Mouse (Mus musculus) liver, adult (tissue): ENCODE results near the gene Cyp2u1.
A peak's percentile ranks its signal among the peaks of the same experiment; 100 is the strongest.

ENCODE experiments used
- GATA4 ChIP-seq: IDR thresholded peaks from 2 replicates; pipeline ENCODE4 v1.6.1; 2014; ENCODE audit warnings: mild to moderate bottlenecking, low read length; ENCODE audit not compliant: insufficient replicate concordance

The Cyp2u1 gene

DNA sequence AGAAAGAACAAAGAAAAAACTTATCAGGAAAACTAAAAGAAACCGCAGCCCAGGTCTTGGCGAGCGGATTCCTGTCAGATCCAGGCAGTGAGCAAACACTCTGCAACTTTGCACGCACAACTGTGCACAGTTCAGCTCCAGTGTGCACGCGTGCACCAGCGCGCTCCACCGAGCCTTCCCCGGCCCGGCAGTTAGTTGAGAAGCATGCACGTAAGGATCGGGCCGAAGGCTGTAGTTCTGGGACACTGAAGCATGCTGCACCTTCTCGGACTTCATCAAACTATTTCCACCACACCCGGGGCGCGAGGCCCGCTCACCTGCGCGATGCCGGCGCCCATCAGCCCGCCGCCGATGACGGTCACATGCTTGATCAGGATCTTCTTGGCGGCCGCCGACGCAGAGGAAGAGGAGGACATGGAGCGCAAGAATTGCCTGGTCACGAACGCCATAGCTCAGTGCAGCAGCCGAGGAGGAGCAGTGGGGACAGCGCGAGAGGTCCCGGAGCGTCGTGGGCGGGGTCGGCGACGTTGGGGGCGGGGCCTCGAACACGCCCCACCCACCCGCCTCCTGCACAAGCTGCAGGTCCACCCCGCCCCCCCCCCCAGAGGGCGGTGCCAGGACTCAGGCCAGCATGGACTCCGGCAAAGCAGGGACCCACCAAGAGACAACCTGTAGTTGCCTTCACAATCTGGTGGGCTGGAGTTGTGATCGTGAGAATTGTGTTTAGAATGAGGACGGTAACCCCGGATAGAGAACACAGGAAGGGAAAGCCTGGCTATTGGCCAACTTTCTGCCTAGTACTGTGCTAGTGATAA, 31.3 kb downstream of the Cyp2u1 start, which contains the start of gene Hadh:
TSS of gene Hadh (minus strand) at position 543 of the 815 bp plus-strand sequence.
- TF ChIP-seq GATA4: no peak

- peak; percentile 69 for TF ChIP-seq GATA4
These were observed 31.9 kb downstream of the Cyp2u1 start for GRCm38 (mm10) chr3:131271157-131271556.

DNA sequence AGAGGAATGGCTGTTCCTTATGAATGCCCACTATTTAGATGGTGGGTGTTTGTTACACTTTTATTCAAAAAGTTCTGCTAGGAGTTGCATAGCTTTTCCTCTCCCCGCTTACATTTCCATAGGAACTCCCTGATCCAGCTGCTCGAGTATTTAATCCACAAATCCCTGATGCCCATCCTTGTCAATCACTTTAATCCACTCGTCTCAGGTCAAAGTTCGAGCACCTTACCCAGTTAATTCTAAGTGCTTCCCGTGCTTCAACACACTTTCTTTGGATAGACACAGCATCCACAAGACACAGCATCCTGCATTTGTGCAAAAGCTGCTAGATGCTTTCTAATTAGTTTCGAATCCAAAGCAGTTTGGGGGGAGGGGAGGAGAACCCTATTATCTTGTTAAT, 32.6 kb downstream of the Cyp2u1 start:
- no peak for TF ChIP-seq GATA4

- TF ChIP-seq GATA4: no peak
These were observed 36.5 kb downstream of the Cyp2u1 start for GRCm38 (mm10) chr3:131266366-131267050.

GRCm38 (mm10) chr3:131265516-131265915, 37.5 kb downstream of the Cyp2u1 start:
- no peak for TF ChIP-seq GATA4

DNA sequence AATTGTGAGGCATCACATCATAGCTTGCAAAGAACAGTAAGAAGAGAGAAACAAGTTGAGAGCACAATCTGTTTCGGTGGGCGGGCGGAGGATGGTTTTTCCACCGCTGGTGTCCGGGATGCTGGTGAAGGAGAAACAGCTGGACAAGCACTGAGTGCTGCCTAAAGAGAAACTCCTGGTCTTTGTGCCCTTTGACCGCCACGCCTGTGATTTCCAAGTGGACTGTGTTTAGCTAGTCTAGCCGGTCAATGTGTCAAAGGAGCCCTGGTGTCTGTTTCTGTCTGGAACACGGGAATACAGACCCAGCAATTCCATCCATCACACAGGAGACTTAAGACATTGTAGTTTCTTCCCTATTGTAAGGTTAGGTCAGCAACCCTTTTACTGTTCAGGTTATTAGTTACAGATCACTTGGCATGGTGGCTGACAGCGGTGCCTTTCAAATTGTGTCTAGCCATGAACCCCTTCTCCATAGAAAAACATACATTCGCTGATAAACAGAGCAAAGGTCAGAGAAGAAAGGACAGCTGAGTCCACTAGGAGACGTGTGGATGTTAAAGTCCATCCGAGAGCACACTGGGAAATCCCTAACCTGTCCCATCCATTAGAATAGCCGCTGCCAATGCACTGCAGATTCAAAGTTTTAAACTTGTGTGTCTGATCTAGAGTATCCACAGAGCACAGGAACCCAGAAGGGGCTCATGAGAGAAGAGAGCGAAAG, 39.1 kb downstream of the Cyp2u1 start:
- TF ChIP-seq GATA4: no peak

DNA sequence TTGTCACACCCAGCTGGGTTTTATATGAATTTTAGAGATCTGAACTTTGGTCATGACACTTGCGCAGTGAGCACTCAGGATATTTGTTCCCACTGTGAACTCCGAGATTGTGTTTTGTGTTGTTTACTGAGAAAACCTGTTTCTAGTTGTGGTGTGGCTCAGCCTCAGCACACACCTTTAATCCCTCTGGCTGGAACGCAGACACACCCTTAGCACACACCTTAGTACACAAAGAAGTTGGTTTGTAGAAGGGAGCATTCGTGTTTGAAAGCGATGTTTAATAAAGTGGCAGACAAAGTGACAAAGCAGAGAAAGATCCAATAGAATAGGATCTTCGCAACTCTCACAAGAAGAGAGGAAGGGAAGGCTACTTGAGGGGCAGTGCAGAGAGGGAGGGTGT, 42.6 kb downstream of the Cyp2u1 start:
- no peak for TF ChIP-seq GATA4

GRCm38 (mm10) chr3:131259392-131259965, 43.5 kb downstream of the Cyp2u1 start:
- no peak for TF ChIP-seq GATA4

- TF ChIP-seq GATA4: no peak
These were observed 44.1 kb downstream of the Cyp2u1 start for GRCm38 (mm10) chr3:131258921-131259320.

GRCm38 (mm10) chr3:131255399-131255981, 47.5 kb downstream of the Cyp2u1 start:
- TF ChIP-seq GATA4: no peak

DNA sequence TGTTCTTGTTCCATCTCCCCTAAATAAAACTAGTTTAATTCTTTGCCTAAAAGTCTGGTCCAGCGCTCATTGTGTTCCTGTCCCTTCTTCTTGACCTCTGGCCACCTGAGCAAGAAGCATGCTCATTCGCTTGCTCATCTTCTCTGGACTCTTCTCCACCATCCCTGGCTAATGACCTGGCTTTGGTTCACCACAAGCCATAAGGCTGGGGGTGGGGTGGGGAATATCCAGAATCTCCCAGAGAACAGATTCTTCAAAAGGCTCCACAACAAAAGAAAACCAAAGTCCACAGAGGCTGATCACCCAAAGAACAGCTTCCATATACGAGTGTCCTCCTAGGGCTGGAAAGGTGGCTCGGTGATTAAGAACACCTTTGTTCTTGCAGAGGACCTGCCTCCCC, 48.0 kb downstream of the Cyp2u1 start:
- no peak for TF ChIP-seq GATA4

DNA sequence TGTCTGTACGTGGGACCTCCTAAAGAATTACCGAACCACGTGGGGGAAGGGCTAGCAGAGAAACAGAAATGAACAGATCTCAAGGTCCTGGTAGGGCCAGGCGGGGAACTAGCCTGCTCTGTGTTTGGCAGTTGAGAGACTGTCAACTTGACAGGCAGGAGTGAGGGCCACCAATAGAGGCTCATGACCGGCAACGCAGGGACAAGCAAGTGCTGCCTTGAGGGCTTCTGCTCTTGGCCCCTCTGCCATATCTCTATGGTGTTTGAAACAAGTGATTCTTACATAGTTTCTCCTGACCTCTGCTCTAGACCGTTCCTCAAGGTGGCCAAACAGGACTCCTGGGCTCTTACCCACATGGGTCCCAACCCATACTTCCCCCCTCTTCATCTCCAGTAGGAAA, 51.4 kb downstream of the Cyp2u1 start:
- TF ChIP-seq GATA4: no peak

- no peak for TF ChIP-seq GATA4
These were observed 52.0 kb downstream of the Cyp2u1 start for GRCm38 (mm10) chr3:131250978-131251377.

GRCm38 (mm10) chr3:131250283-131250682, 52.7 kb downstream of the Cyp2u1 start:
- no peak for TF ChIP-seq GATA4

- TF ChIP-seq GATA4: no peak
These were observed 54.6 kb downstream of the Cyp2u1 start for GRCm38 (mm10) chr3:131248444-131248843.

GRCm38 (mm10) chr3:131247851-131248250, 55.2 kb downstream of the Cyp2u1 start:
- TF ChIP-seq GATA4: no peak

DNA sequence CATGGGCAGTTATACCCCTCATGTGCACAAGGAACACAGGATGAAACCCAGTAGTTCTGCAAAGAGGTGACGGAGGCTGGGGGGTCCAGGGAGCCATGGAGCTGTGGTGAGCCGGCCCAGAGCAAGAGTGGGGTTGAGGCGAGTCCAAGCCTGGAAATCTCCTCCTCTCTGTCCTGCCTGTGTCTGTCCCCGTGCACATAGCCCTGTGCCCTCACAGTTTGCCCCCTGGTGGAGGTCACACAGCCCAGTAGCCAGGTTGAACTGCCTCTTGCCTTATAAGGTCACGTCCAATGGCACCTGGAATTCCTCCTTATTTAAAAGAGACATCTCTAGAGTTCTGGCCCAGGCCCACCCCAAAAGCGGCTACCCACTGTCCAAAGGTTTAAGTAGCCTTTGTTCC, 55.6 kb downstream of the Cyp2u1 start:
- no peak for TF ChIP-seq GATA4
